Mouse (Mus musculus) heart, embryonic 12.5 days (tissue): ENCODE measurements around the gene Tnik. TPM values are rescaled to one million over a fixed set of nuclear protein-coding genes. Genes with fewer than 3 reads are reported as not detected.

Experiments
- ATAC-seq: fragments of 200-750 bp; cut with Nextera tagmentation; 2 replicates; pipeline ENCODE4 v1.8.0; 2017; ENCODE audit warnings: moderate TSS enrichment, moderate library complexity; ENCODE audit not compliant: insufficient number of reproducible peaks, low FRiP score
- H3K27ac ChIP-seq: fragments of 300-500 bp; sonication (generic); 2 replicates; pipeline ENCODE4 v1.5.1; 2016; ENCODE audit warnings: mild to moderate bottlenecking, moderate library complexity; ENCODE audit not compliant: poor library complexity, severe bottlenecking
- H3K27me3 ChIP-seq: fragments of 300-500 bp; sonication (generic); replicated peaks from 2 replicates; pipeline ENCODE4 v1.6.1; 2016; ENCODE audit warnings: mild to moderate bottlenecking, moderate library complexity
- H3K36me3 ChIP-seq: fragments of 300-500 bp; sonication (generic); 2 replicates; pipeline ENCODE4 v1.6.1; 2016; ENCODE audit warnings: mild to moderate bottlenecking, moderate library complexity
- H3K4me1 ChIP-seq: fragments of 300-500 bp; sonication (generic); replicated peaks from 2 replicates; pipeline ENCODE4 v1.6.1; 2016; ENCODE audit warnings: mild to moderate bottlenecking
- H3K4me2 ChIP-seq: fragments of 300-500 bp; sonication (generic); 2 replicates; pipeline ENCODE4 v1.6.1; 2016; ENCODE audit warnings: mild to moderate bottlenecking, moderate library complexity
- H3K4me3 ChIP-seq: fragments of 300-500 bp; sonication (generic); 2 replicates; pipeline ENCODE4 v1.5.1; 2016; ENCODE audit warnings: mild to moderate bottlenecking
- H3K9ac ChIP-seq: fragments of 300-500 bp; sonication (generic); 2 replicates; pipeline ENCODE4 v1.6.1; 2016; ENCODE audit warnings: mild to moderate bottlenecking, moderate library complexity
- H3K9me3 ChIP-seq: fragments of 300-500 bp; sonication (generic); replicated peaks from 2 replicates; pipeline ENCODE4 v1.6.1; 2016; ENCODE audit warnings: mild to moderate bottlenecking, moderate library complexity
- WGBS: fragments of 180-500 bp; shearing (Covaris S2); methylation state at CpG from one replicate; pipeline ENCODE4 v1.1.7; 2016; 5-methylcytosine and 5-hydroxymethylcytosine counted together
- polyA plus RNA-seq: library from polyadenylated mRNA; unstranded; fragments of >200 nt; fragmentation: Nextera tagmentation; extraction: Ambion mirVana; gene quantifications from 2 replicates; pipeline ENCODE4 v1.2.1, GENCODE M21; 2016

The Tnik gene
- polyA plus RNA-seq, 1 experiment from 2014 or later, result 10.3 TPM

GRCm38 (mm10) chr3:28374738-28375510, 111.9 kb downstream of the Tnik start:
- no peak for ATAC-seq
- Histone ChIP-seq H3K36me3 (no peaks in the 10 kb centered on the region), H3K9me3 (no peaks in the 10 kb centered on the region), H3K9ac (no peak overlapping the region), H3K4me3 (no peak overlapping the region), H3K4me1 (no peaks in the 10 kb centered on the region; the same call in 1 of the 2 replicates), H3K27ac (no peak overlapping the region), H3K4me2 (no peak overlapping the region), H3K27me3 (no peaks in the 10 kb centered on the region)
- 79% methylated on average over 6 of the region's 6 CpGs for WGBS

GRCm38 (mm10) chr3:28380224-28380623, 117.2 kb downstream of the Tnik start:
- H3K4me1 ChIP-seq, result peaks cover 8% of the 10 kb centered on the region; the same call in 1 of the 2 replicates
- no peak for ATAC-seq
- H3K4me3 ChIP-seq, result no peak overlapping the region
- H3K9ac ChIP-seq, result no peak overlapping the region
- WGBS, result 75% methylated on average over 2 of the region's 2 CpGs
- no peaks in the 10 kb centered on the region for H3K9me3 ChIP-seq
- H3K27me3 ChIP-seq, result no peaks in the 10 kb centered on the region
- no peaks in the 10 kb centered on the region for H3K36me3 ChIP-seq
- H3K27ac ChIP-seq, result no peak overlapping the region
- H3K4me2 ChIP-seq, result no peak overlapping the region

GRCm38 (mm10) chr3:28383526-28384126, 120.6 kb downstream of the Tnik start:
- no peak overlapping the region for H3K9ac ChIP-seq
- H3K4me3 ChIP-seq, result no peak overlapping the region
- H3K4me2 ChIP-seq, result no peak overlapping the region
- H3K27ac ChIP-seq, result no peak overlapping the region
- no peaks in the 10 kb centered on the region for H3K27me3 ChIP-seq
- peaks cover 8% of the 10 kb centered on the region; the same call in 1 of the 2 replicates for H3K4me1 ChIP-seq
- 64% methylated on average over 11 of the region's 11 CpGs for WGBS
- H3K36me3 ChIP-seq, result no peaks in the 10 kb centered on the region
- no peak for ATAC-seq
- peaks cover 2% of the 10 kb centered on the region; the same call in 1 of the 2 replicates for H3K9me3 ChIP-seq

- no peak overlapping the region for H3K4me2 ChIP-seq
- no peak for ATAC-seq
- WGBS, result 89% methylated on average over 10 of the region's 10 CpGs
Measured at GRCm38 (mm10) chr3:28385199-28385975, 122.4 kb downstream of the Tnik start.

GRCm38 (mm10) chr3:28388540-28388939, 125.5 kb downstream of the Tnik start:
- no peak overlapping the region for H3K4me3 ChIP-seq
- no peak overlapping the region for H3K4me2 ChIP-seq
- H3K4me1 ChIP-seq, result 0 out of 2 replicates have a peak, but pooled peaks cover 5% of the 10 kb centered on the region
- H3K27ac ChIP-seq, result no peak overlapping the region
- no peaks in the 10 kb centered on the region for H3K36me3 ChIP-seq
- no peak overlapping the region for H3K9ac ChIP-seq
- 84% methylated on average over 3 of the region's 3 CpGs for whole genome bisulfite sequencing
- H3K27me3 ChIP-seq, result no peaks in the 10 kb centered on the region
- H3K9me3 ChIP-seq, result peaks cover 5% of the 10 kb centered on the region; the same call in 1 of the 2 replicates
- no peak for ATAC-seq

More at GRCm38 (mm10) chr3:28385199-28385975, 122.4 kb downstream of the Tnik start:
- Histone ChIP-seq H3K27ac (no peak overlapping the region), H3K9me3 (peaks cover 5% of the 10 kb centered on the region; the same call in 1 of the 2 replicates), H3K4me1 (peaks cover 8% of the 10 kb centered on the region; the same call in 1 of the 2 replicates), H3K9ac (no peak overlapping the region), H3K27me3 (no peaks in the 10 kb centered on the region), H3K36me3 (no peaks in the 10 kb centered on the region), H3K4me3 (no peak overlapping the region)

- H3K4me3 ChIP-seq, result no peak overlapping the region
- no peak overlapping the region for H3K27ac ChIP-seq
- H3K4me1 ChIP-seq, result peaks cover 5% of the 10 kb centered on the region; the same call in 1 of the 2 replicates
- no peaks in the 10 kb centered on the region for H3K36me3 ChIP-seq
- H3K4me2 ChIP-seq, result no peak overlapping the region
- WGBS, result 82% methylated on average over 2 of the region's 2 CpGs
- H3K9me3 ChIP-seq, result peaks cover 5% of the 10 kb centered on the region; the same call in 1 of the 2 replicates
- ATAC-seq, result no peak
- no peaks in the 10 kb centered on the region for H3K27me3 ChIP-seq
- no peak overlapping the region for H3K9ac ChIP-seq
Measured at GRCm38 (mm10) chr3:28390183-28390582, 127.2 kb downstream of the Tnik start.

GRCm38 (mm10) chr3:28392542-28392941, 129.5 kb downstream of the Tnik start:
- Histone ChIP-seq H3K4me3 (no peak overlapping the region), H3K27ac (no peak overlapping the region), H3K36me3 (no peaks in the 10 kb centered on the region), H3K4me2 (no peak overlapping the region), H3K27me3 (no peaks in the 10 kb centered on the region), H3K4me1 (peaks cover 5% of the 10 kb centered on the region; the same call in 1 of the 2 replicates), H3K9me3 (peaks cover 5% of the 10 kb centered on the region; the same call in 1 of the 2 replicates), H3K9ac (no peak overlapping the region)
- ATAC-seq, result no peak

GRCm38 (mm10) chr3:28398781-28399180, 135.8 kb downstream of the Tnik start:
- ATAC-seq, result no peak
- WGBS, result 91% methylated on average over 1 of the region's 1 CpGs

GRCm38 (mm10) chr3:28399593-28400216, 136.7 kb downstream of the Tnik start:
- no peak for ATAC-seq
- Histone ChIP-seq H3K9me3 (no peaks in the 10 kb centered on the region), H3K9ac (no peak overlapping the region), H3K27me3 (no peaks in the 10 kb centered on the region), H3K36me3 (no peaks in the 10 kb centered on the region), H3K4me3 (no peak overlapping the region), H3K4me2 (no peak overlapping the region), H3K4me1 (peaks cover 22% of the 10 kb centered on the region), H3K27ac (peak overlapping the region; percentile 47; the same call in 1 of the 2 replicates)
- 48% methylated on average over 9 of the region's 9 CpGs for WGBS

More at GRCm38 (mm10) chr3:28398781-28399180, 135.8 kb downstream of the Tnik start:
- Histone ChIP-seq H3K36me3 (no peaks in the 10 kb centered on the region), H3K4me2 (no peak overlapping the region), H3K27me3 (no peaks in the 10 kb centered on the region), H3K27ac (no peak overlapping the region), H3K9me3 (no peaks in the 10 kb centered on the region), H3K4me3 (no peak overlapping the region), H3K4me1 (peaks cover 22% of the 10 kb centered on the region), H3K9ac (no peak overlapping the region)

GRCm38 (mm10) chr3:28401335-28401734, 138.3 kb downstream of the Tnik start:
- peaks cover 25% of the 10 kb centered on the region for H3K4me1 ChIP-seq
- no peaks in the 10 kb centered on the region for H3K9me3 ChIP-seq
- H3K27me3 ChIP-seq, result no peaks in the 10 kb centered on the region
- H3K27ac ChIP-seq, result peak overlapping the region; percentile 54; the same call in 1 of the 2 replicates
- H3K4me3 ChIP-seq, result no peak overlapping the region
- no peaks in the 10 kb centered on the region for H3K36me3 ChIP-seq
- ATAC-seq, result no peak
- WGBS, result 58% methylated on average over 9 of the region's 9 CpGs
- no peak overlapping the region for H3K9ac ChIP-seq
- no peak overlapping the region for H3K4me2 ChIP-seq
